Mouse (Mus musculus) effector memory CD4-positive, alpha-beta T cell, adult 5 months (primary cell): ENCODE measurements around the gene Agbl4. TPM values are rescaled to one million over a fixed set of nuclear protein-coding genes. Genes with fewer than 3 reads are reported as not detected.

Experiments used
- polyA plus RNA-seq: library from polyadenylated mRNA; unstranded; fragments of 100-300 nt; shearing (Covaris generic); gene quantifications from one replicate; pipeline ENCODE4 v1.2.1, GENCODE M21; 2017

Agbl4 gene
- not detected for polyA plus RNA-seq

DNA sequence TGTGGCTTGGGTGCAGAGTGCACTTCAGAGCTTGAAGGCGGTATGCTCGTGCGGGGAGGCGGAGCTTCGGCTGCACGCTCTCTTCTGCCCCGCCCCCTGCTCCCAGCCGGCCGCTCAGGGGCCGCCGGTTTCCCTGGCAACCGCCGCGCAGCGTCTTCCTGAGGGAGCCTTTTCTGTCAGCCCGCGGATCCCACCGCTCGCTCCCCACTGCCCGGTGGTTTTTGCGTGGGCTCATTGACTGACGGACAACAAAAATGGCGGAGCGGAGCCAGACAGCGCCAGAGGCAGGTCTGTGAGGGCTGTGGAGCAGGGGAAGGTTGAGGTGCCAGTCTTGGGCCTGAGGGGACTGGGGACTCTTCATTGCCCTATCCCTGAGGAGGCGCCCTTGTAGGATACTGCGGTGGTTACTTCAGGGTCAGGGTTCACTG, at the start of gene Agbl4:
Gene Agbl4, plus strand, starts transcription at position 44 of the 428 bp plus-strand sequence.

GRCm38 (mm10) chr4:110351178-110352000, 46.1 kb upstream of the Agbl4 start, which contains the start of gene Elavl4:
Gene Elavl4 (minus strand): TSS chr4:110351909.

GRCm38 (mm10) chr4:111414818-111415488, 1017.5 kb downstream of the Agbl4 start, which contains the start of gene Bend5:
Gene Bend5 (plus strand): TSS chr4:111415006.

Other genes starting within 250 kb of the Agbl4 start
- not detected for gene Elavl4, start 45.8 kb upstream of the Agbl4 start, polyA plus RNA-seq